Mouse (Mus musculus) R1 (cell line): ENCODE measurements around the gene Cbfa2t2.

Experiments used
- DNase-seq: peaks from one replicate; pipeline ENCODE4 v3.0.0-alpha.2; 2018; ENCODE audit warnings: low read depth, low spot score

Cbfa2t2 gene

DNA sequence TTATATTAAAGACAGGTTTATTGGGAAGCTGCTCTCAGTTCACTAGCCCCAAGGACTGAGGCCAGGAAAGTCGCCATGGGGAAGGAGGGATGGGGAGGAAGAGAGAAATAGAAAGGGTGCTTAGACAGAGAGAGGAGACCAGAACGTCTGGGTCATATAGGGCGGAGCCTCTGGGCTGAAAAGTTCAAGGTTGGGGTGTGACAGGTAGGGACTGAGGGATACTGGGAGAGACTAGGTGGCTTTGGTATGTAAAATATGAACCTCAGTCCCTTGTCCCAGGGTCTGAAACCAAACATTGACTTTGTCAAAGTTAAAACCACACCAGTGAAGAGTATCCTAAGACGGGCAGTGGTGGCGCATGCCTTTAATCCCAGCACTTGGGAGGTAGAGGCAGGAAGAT is 30.9 kb downstream of the Cbfa2t2 start:
- DNase-seq = peak; percentile 90

DNA sequence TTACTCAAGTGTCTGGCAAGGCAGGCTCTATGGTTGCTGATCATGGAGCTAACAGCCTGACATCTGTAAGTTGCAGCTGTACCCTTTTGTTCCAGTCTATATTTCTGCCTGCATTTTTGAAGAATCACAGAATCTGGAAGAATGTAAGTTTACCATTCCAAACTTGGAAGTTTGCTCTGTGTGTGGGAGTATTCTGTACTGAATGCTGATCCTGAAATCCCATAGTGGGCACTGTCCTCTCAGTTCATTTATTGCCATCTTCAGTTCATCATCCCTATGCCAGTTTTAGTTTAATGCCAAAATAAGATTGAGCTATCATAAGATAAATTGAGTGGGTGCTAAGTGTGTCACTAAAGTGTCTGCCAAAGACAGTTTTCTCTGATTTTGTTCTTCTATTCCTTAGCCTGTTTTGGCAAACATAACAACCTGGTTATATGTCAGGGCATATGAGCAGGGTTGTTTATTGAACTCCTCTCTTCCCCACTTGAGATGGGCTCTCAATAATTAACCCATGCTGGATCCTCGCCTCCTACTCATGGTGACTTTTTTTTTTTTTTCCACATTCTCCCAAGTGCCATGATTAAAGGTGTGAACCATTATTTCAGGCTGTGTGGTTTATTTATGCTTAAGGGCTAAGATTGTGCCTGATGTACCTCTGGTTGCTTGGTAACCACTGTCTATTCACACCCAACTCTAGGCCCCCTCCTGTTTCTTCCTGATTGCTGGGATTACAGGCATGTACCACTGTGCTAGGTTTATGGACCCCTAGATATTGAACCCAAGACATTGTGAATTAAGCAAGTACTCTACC is 38.2 kb downstream of the Cbfa2t2 start:
- peak; percentile 27 for DNase-seq

DNA sequence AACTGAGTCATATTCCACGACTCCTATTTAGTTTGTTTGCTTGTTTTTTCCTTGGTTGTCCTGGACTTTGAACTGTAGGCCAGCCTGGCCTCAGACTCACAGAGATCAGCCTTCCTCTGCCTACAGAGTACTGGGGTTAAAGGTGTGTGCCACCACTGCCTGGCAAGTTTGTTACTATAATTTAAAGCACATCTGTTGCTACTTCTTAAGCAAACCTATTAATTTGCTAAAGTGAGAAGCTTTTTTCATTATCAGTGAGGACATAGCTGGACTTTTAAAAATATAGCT is 38.7 kb downstream of the Cbfa2t2 start:
- no peak for DNase-seq

DNA sequence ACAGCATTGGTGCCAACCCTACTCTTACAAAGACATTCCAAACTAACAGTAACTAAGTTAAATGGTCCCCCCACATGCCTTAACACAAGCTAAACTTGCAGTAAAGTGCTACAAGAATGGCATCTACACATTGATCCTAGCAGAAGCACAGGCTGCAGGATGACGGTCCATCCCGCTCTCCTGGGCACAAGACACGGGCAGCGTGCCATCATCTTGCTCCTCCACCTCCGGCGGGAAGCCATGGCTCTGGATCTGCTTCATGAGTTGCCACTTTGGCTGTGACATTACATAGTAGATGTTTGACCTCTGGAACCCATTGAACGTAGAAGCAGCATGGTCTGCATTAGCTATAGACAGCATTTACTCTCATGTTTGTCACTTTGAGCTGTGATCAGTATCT is 39.6 kb downstream of the Cbfa2t2 start:
- DNase-seq = no peak

DNA sequence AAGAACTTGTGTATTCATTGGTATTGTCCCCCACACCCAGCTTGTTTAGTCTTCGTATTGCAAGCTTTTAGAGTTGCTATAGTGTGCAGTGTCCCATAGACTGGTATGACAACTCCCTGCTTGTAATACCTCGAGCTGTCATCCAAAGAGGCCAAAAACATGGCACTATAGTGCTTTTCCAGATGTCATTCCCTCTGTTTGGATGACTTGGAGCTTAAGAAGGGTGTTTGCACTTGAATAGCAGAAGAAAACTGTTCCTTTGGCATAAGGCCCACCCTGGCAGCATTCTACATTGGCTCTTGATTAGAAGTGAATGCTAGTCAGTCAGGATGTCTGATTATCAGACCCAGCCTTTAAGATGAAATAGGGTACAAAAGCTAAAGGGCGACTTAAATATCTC is 40.7 kb downstream of the Cbfa2t2 start:
- DNase-seq = no peak

DNA sequence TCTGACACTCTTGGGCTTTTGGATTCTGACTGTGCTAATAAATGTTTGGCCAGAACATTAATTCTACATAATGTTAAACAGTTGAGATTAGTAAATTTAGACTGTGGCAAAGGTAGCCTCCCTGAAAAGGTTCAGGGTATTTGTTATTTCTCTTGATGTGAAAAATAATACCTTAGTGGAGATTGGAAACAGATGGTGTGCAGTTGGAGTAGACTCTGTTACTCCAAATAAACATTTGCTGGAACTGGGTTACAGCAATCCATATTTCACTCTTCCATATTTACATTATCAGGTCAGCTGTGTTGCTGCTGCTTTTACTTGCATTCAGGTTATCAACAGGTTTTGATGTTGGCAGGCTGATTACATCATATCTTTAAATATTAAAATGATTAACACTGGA is 55.5 kb downstream of the Cbfa2t2 start:
- no peak for DNase-seq

DNA sequence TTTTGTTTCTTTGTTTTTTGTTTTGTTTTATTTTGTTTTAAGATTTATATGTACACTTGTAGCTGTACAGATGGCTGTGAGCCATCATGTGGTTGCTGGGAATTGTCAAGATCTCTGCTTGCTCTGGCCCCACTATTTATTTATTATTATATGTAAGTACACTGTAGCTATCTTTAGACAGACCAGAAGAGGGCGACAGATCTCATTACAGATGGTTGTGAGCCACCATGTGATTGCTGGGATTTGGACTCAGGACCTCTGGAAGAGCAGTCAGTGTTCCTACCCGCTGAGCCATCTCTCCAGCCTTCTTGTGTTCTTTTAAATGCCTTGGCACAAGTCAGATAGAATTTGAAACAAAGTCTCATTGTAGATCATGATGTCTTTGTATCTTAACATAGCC is 57.3 kb downstream of the Cbfa2t2 start:
- DNase-seq = peak; percentile 75

DNA sequence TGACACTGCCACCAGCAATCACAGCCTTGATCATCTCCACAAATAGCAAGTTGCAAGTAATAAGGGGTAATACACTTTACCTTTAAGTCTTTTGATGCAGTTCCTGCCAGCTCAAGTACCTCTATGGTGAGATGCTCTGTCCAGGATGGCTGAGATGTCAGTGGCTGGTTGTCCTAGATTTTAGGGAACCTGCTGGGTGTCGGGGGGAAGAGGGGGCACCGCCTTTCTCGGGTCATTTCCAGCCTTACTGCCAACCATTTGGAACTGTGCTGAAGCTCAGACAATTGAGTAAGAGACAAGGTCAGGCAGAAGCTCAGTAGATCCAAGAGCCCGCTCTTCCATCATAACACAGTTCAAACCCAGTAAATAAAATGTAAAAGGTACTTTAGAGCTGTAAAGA is 58.7 kb downstream of the Cbfa2t2 start:
- no peak for DNase-seq

DNA sequence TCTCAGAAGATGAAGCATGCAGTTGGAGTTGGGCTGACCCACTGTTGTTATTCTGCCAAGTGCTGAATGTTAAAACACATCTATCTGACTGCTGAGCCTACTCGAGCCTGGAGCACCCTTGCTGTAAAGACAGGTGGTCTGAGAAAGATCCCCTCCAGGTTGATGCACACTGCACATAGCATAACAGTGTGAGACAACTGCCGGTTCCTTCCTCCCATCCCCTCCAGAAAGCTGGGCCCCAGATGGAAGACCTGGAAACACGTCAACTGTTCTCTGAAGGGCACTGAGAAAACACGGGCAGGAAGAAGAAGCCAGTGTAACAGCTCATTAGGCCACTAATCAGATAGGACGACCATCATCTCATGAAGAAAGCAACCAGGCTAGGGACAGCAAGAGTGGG is 62.3 kb downstream of the Cbfa2t2 start:
- no peak for DNase-seq

DNA sequence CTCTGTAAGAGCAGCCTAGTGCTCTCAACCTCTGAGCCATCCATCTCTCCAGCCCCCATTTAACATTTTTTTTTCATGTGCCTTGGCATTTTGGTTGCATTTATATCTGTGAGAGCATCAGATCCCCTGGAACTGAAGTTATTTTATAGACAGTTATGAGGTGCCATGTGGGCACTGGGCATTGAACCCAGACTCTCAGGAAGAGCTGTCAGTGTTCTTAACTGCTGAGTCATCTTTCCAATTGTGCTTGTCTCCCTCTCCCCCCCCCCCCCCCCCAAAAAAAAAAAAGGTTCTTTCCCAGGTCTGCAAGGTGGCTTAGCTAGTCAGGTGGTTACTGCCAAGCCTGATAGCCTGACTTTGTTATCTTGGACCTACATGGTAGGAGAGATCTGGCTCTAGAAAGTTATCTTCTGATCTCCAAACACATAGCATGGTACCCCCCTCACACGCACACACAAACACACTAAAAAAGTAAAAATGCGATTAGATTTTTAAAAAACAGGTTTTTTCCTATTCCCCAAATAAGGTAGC is 63.5 kb downstream of the Cbfa2t2 start:
- no peak for DNase-seq

DNA sequence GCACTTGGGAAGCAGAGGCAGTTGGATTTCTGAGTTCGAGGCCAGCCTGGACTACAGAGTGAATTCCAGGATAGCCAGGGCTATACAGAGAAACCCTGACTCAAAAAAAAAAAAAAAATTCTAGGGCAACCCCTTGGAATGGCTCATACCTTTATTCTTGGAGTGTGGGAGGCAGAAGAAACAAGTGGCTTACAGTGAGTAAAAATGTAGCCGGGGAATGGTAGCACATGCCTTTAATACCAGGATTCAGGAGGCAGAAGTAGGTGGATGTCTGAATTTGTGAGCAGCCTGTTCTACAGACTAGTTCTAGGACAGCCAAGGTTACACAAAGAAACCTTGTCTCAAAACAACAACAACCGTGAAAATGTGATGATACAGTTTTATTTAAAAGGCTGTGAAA is 64.5 kb downstream of the Cbfa2t2 start:
- no peak for DNase-seq

DNA sequence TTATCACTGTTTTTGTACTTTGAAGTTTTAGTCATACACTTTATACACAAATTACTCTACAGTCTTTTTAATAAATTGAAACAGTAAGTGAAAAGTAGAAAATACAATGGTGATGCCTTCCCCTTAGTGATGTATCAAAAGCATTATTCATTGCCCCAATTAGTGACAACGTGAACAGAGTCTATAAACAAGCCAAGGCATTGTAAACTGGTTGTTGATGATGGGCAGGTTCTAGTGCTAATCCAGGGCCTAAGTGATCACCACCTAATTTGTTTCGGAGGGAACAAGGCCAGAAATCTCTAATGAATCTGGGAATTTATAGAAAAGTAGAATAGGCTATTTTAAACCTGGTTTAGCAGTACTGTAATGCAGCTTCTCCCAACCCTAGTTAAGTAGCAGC is 70.8 kb downstream of the Cbfa2t2 start:
- DNase-seq = no peak

DNA sequence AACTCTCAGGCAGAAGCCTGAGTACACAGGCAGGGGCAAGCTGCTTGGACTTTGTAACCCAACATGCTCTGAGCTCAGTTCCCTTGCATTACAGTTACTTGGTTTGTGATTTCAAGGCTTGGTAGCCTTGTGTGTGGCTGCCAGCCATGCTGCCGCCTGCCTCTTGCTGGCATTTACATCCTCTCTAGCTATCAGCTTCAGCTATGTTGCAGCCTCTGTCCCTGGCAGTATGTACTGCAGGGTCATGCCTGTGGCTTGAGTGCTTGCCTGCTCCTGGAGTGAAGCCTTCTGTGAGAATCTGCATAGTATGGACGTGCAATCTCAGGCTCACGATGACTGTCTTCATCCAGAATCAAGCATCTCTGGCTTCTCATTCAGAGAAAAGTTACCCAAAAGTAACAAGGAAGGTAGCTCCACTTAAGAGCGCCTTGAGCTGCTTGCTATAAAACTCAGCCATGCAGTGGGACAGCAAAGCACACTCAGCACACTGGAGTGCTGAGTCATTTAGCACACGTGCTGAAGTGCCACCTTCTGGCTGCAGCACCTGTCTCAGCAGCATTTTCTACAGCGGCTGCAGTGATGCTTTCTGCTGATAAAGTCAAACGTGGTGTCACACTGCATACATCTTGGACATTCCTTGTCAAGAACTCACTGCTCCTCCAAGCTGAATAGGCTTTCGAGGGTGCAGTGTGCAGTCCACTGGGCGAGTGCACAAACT is 71.4 kb downstream of the Cbfa2t2 start:
- DNase-seq = peak; percentile 69

DNA sequence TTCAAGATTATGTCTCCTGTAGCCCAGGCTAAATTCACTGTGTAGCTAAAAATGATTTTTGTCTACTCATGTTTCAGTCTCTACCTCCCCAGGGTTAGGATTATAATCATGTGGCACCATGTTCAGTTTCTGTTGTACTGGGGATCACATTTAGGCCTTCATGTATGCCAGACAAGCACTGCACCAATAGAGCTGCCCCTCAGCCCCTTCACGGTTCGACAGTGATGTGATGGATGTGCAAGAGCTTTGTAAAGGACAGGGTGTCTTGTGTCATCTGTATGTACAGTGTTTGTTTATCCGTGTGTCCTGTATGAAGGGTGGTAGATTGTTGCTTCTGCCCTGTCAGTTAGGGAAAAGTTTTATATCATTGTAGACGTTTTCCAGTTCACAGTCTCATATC is 72.2 kb downstream of the Cbfa2t2 start:
- no peak for DNase-seq

DNA sequence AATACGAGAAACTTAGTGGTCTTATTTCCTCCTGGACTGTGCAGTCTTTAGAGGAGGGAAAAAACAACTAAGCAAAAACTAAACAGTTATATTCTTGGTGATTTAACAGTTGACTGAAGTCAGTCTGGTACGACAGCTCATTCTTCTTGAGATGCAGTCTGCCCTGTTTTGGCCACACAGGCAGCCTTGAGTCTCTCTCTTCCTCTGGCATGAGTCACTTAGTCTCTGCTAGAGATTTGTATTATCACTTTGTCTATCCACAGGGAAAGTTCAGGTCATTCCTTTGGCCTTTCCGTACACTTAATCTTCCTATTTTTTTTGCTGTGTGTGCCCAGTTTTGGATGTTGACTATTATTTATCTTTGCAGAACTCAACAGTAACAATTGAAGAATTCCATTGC is 73.9 kb downstream of the Cbfa2t2 start:
- no peak for DNase-seq

DNA sequence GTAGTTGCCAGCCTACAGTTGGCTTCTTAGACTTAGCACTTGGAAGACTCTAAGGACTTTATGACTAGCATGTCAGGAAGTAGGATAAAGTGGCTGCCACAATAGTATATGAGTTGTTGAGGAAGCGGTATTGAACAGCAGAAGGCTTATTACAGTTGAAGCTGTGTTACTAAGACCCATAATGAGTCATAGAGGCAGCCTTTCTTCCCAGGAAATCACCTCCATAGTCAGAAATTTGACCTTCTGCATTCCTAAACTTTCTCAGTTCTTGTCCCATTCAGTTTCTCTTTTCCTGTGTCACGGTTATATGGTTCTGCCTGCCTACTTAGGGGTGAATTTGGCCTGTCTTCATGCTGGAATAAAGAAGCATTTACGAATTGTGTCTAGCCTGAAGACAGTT is 80.7 kb downstream of the Cbfa2t2 start:
- no peak for DNase-seq

DNA sequence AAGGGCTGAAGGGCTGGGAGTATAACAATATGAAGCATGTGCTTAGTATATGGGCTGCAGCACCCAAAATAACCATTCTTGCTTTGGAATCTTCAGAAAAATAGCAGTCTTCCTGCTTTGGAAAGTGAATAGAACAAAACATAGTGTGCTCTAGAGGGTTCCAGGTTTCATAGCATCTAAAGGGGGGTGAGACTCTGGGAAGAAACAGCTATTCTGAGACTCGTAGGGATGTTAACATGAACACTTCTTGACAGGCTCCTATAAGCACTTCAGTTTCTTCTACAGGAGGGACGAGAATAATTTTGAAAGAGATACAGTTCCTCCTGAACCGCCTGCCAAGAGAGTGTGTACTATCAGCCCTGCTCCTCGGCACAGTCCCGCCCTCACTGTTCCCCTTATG is 81.1 kb downstream of the Cbfa2t2 start:
- DNase-seq = no peak

DNA sequence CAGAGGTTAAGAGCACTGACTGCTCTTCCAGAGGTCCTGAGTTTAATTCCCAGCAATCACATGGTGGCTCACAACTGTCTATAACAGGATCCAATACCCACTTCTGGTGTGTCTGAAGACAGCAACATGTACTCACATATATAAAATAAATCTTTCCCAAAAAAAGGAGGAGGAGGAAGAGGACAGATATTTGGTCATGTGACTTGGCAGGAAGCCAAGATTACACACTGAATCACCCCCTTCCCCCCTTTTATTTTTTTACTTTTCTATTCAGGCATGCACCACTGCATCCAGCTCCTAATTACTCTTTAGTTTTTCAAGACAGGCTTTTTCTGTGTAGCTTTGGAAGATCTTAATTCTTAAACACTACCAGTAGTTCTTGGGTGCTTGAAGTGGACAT is 85.2 kb downstream of the Cbfa2t2 start:
- no peak for DNase-seq

DNA sequence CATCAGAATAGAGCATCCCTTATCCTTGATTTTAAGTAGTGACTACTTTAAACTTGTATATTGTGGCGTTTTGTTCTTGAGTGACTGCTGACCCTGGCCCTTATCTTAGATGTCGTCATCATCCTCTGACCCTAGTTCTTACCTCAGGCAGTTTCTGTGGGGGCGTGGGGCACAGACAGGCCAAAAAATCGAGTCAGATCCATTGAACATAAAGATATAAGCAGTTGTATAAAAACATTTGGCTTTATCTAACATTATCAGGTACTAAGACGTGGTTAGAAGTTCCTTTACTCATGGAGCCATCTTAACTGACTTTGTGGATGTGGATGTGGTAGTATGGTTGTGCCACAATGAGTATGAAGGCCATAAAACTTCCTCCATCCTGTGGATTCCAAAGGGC is 86.1 kb downstream of the Cbfa2t2 start:
- no peak for DNase-seq

DNA sequence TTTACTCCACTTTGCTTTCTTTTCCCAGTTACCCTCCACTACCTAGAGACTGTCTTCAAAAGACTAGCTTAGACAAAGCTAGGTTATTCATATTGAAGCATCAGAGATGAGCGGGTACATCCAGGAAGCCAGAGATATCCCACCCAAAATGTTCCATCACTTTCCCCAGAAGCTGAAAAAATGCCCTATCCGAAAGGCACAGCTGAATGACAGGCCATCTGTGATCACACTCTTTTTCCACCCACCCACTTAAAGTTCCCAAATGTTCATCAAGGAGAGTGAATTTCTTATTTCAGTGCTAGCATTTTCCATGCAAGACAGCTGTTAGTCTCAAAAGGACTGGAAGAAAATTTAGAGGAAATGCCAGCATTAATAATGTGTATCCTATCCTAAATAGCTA is 89.0 kb downstream of the Cbfa2t2 start:
- DNase-seq = no peak

DNA sequence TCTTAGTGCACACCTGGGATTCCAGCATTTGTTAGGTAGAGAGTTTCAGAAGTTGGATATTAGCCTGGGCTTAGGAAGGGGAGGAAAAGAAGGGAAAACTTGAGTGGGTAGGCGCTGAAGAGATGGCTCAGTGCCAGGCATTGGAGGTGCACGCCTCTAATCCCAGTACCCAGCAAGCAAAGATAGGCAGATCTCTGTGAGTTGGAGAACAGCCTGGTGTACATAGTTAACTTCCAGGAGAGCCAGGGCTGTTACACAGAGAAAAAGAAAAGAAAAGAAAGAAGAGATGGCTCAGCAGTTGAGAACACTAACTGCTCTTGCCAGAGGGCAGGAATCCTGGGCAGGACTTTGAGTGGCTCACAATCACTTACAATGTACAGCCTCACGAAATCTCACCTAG is 90.2 kb downstream of the Cbfa2t2 start:
- no peak for DNase-seq

DNA sequence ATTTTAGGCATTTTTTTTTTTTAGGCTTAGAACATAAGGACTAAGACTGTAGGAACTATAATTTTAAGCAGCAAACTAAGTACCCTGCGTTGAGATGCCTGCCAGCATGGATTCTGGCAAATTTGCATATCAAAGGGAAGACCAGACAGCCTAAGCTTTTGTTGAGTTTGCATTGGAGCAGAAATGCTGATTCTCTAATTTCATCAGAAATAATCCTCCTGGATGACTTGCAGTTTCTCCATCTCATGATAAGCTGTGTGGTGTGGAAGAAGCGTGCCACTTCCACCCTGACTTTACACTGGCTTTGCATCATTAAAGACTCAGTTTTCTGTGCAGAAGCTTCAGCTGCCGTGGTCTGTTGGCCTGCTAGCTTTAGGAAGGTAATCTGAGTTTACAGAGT is 96.6 kb downstream of the Cbfa2t2 start:
- DNase-seq = peak; percentile 75

DNA sequence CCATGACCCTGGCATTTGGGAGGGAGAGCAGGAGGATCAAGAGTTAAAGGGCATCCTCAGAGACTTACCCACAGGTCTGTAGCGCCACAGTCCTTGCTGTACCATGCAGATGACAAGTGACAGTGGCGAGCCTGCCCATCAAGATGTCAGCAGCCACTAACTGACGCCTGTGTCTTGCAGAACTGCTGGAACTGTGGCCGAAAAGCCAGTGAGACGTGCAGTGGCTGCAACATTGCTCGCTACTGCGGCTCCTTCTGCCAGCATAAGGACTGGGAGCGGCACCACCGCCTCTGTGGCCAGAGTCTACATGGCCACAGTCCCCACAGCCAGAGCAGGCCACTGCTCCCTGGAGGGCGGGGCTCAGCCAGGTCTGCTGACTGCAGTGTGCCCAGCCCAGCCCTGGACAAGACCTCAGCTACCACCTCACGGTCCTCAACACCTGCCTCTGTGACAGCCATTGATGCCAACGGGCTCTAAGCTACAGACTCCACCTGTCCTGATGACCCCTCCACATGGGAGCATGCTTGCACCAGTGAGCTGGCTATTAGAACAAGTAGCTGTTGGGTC is 98.5 kb downstream of the Cbfa2t2 start:
- DNase-seq = no peak
